Mouse (Mus musculus) cerebellum, postnatal 36 days (tissue): Measurements from ENCODE around the gene Ddc.

Experiments used
- DNase-seq, 2 experiments: peaks; one replicate each; pipeline ENCODE4 v3.0.0; 2021 to 2022; ENCODE audit warnings: mixed read lengths in 2 of 2

The Ddc gene

DNA sequence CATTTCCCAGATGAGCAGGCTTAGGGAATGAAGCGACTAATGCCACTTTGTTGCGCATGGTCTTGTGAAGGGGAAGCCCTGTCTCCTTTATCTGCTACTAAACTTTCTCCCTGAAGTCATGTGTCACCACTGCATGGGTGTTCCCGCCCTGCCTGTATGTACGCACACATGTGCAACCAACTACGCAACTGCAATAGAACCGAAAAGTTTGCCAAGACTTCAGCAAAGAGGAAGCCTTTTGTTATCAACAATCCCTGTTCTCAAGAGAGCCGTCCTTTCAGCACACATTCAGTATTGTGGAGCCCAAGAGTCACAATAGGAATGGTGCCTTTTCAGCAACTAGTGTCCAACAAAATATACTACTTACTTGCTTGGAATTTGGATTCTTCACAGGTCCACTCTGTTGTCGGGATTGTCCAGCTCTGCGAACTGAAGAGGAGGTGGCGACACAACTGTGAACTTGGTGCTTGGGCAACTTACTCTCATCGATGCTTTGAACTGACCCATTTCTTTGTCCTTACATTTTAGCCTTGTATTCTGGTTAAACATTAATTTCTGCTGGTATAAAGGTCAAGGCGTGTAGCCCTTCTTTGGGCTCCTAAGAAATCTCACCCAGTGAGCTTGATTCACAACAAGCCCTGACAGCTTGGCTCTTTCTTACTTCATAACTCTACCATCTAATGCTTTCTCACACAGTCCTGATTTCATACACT lies at the start of gene Ddc:
Gene Ddc, minus strand, starts transcription at position 500 of the 713 bp plus-strand sequence.
- DNase-seq = no peak

DNA sequence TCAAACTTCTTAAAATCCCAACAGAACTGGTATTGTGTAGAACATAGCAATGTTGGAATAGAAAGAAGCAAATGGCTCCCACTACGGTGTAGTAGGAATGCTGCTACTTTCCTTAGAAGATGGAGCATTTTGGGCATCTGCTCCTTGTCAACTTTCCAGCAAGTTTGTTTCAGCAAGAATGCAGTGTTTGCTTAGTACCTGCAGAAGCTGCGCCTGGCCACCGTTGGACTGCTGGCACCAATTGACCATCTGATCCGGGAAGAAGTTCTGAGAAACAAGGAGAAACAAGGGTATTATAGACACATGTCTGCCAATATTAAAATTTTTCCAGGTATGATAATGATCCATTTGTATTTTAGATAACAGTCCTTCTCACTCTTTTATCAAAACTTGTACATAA lies 47.8 kb upstream of the Ddc start:
- DNase-seq = no peak

DNA sequence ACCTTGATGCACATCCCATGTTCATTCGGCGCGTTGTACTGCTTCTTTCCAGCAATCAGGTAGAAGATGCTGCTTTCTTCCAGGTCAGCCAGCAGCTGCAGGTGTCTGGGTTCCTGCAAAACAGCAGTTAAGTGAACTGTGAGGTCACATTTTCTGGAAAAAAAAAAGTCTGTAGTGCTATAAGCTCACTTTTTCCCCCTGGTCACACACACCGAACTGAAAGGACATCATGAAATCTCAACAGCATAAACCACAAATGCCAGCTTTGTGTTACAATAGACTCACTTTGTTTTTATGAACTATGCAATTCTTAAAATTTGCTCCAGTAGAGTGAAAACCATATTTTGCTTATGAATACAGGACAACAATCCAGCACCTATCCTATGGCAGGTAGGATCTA lies 46.9 kb upstream of the Ddc start:
- no peak for DNase-seq

DNA sequence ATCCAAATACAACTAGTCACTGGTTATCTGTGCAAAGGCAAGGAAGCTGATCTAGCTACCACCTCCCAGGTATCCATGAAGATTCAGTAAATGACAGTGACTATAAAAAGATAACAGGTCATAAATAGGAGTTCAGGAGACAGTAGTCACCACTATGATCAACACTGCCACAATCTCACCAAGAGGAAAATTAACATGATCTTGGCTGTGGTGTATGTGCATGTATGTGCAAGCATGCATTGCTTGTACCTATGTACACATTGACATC lies 46.1 kb upstream of the Ddc start:
- DNase-seq = no peak

DNA sequence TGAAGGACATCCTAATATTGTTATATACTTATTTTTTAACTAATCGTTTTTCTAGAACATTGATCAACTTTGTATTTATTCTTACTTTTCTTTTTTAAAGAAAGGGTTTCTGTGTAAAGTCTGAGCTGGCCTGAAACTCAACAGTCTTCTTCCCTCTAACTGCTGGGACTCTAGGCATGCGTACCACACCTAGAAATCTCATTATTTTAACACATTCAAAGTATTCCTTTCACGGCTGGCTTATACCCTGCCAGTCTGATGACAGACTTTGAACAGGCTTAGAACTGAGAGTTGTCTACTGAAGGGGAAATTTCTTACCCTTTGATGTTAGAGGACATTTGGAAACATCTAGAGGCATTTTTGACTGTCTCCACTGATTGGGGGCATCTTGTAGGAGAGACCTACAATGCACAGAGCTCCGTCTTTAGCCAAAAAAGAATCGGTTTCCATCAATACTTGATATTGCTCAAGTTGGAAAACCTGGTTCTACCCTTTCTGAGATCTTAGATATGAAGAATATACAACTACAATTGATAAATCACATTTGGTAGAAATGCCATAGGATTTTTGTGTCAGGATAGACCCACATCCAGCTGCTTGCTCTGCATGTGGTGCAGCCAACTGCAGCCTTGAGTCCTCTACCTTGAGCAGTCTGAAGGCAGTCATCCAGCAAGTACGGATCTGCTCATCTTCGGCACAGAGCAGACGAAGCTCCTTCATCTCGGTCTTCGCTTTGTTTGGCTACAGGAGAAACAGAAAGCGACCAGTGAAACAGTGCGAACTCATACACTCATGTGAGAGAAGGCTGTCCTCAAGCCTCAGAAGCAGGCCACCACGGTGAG lies 45.5 kb upstream of the Ddc start:
- DNase-seq = no peak

DNA sequence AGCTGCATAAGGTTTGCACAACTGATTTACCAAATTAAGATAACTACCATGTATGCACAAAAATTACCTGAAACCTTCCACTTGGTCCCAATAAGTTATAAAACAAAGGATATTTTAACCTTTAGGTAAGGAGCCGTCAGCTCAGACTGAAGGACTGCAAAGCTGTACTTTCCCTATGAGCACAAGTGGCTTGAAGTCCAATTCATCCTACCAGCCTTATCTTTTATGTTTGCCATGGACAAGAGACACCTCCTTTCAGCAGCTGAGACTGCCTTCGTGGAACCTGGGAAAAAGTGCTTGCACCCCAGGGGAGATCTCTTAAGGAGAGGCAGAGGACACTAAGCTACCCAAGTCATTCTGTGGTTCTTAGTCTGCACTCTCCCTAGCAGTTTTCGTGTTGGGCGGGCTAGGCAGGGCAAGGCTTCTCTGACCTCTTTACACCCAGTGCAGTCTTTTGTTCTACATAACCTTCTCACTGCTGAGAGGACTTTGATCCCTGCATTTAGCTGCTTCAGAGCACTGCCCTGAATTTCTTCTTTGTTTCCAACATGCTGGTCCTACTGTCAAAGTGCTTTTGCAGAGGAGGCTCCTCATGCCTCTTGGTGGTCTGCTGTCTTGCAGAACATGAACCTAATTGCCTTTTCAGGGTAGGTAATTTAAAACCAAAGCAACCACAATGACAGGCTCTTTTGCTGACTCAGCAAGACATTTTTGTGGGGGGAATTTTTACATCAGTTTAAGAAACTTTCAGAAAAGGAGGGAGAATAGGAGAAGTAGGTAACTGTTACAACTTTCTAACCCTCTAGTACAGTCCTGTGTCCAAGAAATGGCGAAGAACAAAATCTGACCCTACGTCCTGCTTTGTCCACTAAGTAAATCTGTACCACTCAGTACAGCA lies 44.6 kb upstream of the Ddc start:
- DNase-seq = no peak

DNA sequence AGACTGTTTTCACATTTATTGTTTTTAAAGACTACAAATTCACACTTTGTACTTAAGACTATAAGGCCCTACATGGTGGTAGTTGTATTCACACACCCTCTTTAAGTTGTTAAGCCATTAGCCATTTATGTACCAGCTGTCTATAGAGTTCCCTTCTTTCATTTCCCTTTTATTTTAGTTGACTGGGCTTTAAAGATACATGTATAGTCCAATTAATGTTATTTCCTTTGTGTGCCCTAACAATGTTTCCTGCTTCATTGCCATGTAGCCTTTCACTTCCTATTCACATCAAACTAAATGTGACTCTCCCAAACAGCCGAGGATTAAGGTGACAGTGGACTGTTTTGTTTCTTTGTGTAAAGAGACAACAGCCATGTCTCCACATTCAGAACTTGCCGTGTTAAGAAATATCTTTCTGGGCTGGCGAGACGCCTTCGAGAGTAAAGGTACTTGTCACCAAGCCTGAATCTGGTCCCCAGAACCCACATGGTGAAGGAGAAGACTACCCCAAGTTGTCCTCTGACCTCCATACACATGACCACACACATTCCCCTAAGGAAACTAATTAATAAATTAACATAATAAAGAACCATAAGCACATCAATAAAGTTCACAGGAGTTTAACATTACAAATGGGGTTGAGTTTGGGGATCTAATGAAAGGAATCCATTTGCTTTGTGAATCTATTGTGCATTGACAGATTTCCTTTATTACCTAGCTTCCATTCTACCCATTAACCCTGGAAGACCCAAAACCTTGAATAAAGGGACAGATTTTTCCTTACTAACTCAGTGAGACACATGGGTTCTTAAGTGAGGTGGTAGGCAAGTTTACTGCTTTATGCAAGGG lies 43.1 kb upstream of the Ddc start:
- DNase-seq = no peak

DNA sequence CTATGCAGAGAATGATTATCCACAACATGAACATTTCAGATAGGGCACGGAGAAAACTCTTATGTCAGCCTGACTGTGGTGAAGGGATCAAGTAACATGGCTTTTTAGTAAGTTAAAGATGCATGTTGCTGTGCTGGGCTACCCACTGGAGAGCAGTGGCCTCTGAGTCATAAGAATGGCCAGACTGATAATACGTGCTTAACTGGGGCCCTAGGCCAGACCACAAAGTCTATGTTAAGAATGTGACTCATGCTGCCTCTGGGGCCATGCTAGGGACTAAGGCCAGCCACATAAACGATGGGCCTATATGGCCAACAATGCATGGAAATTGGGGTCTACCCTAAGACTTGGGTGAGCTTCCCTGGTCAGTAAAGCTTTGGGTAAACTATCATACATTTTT lies 41.7 kb upstream of the Ddc start:
- DNase-seq = no peak

DNA sequence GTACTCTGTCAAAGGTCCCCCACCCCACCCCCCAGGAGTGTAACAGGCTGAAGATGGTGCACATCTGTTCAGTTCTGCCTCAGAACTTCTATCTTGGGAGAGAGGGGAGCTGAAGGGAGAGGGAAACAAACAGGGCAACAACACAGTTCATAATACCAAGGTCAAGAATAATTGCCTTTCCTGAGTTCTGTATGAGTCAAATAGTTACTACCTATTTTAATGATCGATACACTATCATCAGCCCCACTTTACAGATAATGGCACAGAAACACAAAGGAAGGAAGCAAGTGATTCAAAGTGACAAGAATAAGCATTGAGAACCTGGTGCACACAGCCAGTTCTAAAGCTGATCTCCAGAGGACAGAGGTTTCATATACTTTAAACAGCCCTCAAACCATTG lies 40.6 kb upstream of the Ddc start:
- no peak for DNase-seq

DNA sequence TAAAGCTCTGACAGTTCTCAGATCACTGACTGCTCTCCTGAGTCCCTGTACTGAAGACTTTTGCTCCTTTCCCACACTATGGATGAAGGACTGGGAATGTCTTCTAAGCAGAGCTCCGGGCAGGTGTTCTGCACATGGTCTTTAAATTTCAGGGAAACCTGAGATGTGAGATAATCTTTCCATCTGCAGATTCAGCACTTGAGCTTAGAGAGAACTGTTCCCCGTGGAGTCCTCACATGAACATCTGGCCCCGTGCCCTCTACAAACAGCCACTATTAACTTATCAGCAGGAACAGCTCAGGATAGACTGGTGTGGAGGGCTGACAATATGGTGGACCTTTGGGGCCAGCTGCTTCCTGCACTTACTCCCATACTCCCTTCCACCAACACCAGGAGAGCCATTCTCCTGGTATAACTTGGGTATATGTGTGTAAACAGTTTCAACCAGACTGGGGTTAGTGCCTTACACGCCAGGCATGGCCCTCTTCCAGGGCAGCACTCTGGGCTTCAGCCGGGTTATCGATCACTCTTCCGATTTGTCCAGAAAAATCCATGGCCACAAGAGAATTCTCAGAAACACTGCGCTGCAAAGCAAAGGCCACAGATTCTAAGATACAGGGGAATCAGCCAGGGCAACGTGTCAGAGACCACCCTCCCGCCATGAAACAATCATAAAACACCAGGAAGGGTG lies 39.5 kb upstream of the Ddc start:
- DNase-seq = no peak

DNA sequence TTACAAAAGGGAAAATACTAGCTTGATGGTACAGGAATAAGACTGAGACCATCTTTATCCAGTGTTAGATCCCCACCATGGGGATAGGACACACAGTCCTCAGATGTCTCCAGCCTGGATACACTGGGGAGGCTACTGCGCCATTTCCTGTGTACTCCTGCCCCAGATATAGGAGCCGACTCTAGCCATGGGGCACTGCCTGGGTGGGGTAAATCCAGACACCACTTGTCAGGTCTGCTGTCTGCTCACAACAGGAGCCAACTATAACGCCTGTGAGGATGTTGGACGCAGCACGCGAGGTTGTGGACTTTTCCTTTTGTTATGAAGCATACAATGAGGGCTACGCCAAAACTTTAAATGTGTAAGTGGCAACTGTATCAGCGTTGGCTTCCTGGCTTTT lies 36.9 kb upstream of the Ddc start:
- DNase-seq = no peak

DNA sequence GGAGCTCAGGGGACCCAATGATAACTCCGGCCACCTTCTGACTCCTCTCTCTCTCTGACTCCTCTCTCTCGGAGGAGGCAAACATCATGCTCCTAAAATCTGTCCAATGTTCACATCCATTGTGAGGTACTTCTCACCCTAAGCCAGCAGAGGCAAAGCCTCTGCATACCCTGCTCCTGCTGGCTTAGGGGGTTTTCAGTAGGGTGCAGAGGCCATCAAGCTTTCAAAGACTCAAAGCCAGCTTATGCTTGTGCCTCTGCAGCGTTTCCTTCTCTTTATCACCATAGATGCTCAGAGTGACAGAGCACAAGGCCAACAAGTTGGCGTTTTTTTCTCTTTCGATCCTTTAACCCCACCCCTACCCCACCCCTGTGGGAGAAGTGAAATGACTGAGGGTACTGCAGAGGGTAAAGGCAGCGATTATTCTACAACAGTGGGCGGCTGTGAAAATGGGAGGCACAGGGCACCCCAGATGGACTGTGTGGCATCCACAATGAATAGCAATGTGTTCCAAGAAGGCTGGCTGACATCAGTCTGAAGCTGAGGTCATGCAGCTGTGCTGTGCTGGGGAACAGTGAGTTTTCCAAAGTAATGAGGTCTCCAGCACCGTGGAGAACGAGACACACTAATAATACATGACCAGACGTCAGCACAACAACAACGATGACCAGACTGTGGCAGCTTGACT lies 34.3 kb upstream of the Ddc start:
- no peak for DNase-seq

DNA sequence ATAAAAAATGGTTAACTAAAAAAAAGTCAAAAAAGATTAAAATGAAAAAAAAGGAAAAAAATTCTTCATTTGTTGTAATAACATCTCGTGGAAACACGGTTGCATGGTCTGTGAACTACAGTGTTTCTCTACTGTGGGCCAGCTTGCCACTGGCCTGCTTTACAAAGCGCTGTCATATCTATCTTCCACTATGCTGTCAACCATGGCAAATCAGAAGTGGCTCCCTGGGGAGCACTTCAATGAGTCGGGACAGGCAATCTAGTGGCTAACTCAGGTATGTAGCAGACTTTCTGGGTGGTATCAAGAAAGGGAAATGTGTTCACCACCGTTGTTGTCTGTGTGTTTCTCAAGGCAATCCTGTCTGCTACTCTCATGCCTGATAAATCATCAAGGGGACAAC lies 33.7 kb upstream of the Ddc start:
- no peak for DNase-seq

DNA sequence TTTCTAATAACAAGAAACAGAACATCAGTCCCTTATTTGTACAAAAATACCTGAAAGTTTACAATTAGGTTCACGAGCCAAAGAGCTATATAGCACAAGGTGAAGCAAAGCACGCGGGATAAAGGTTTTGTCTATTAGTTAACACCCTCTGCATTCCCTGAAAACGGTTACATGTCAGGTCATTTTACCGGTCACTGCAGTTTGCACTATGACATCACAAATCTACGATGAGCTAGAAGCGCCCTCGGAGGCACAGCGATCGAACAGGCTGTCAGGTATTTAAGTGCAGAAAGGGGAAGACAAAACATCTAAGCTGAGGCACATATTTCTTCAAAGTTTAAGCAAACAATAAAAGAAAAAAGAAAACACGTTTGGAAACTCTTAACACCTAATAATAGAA lies 32.6 kb upstream of the Ddc start:
- no peak for DNase-seq

DNA sequence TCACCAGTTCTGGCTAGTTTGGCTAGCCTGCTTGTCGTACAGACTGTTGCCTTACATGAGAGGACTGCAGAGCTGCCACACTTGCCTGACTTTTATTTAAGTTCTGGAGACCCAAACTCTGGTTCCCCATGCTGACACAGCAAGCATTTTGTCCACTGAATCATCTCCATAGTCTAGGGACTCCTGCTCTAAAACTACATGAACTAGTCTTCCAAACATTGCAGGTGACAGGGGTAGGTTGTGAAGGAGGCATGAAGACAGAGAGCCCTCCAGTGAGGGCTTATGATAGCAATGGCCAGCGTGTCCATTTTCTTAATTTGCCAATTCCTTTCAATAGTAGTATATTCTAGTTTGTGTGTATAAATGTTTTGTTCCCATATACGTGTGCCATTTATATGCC lies 31.1 kb upstream of the Ddc start:
- no peak for DNase-seq

DNA sequence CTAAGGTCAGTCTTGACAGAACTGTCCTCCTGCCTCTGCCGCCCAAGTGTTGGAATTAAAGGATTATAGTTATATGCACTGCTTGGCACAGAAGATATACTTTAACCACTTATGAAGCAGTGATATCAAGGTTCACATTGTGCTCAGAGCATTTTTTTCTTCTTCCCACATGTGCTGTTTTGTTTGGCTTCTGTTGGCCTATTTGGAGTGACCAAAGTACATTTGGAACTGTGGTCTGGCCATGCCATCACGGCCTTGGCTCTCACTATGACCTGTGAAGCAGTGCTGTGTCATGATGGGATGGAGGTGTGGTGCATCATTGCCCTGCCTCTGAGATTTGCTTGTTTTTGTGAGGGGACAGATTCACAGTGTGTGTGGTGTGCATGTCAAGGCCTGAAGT lies 30.6 kb upstream of the Ddc start:
- no peak for DNase-seq

DNA sequence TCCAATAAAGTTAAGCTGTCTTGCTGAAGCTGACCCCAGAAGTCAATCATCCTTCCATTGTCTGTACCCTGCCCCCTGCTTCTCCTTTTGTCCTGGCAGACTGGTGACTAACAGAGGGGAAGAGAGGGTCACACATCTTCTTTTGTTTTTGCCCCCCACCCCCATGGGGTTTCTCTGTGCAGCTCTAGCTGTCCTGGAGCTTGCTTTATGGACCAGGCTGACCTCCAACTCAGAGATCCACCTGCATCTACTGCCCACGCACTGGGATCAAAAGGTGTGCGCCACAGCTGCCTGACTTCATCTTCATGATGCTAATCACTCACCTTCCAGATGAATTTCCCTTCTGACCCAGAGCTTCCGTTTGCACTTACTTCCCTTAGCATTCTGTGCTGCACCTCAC lies 26.0 kb upstream of the Ddc start:
- no peak for DNase-seq

DNA sequence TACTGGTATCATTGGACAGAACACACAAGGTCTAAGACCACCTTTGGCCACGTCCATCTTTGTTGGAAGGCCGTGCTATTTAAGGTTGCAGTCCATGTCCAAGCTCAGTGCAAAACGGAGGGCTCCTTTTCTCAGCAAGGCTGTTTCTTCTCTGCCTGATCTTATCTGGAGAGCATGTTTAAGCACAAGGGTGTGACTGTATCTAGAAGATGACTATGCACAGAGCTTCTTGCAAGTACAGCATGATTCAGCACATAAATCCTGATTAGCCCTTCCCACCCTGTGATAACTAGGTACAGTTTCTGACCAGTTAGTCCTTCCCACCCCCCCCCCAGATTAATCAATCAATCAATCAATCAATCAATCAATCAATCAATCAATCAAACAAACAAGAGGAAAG lies 25.4 kb upstream of the Ddc start:
- DNase-seq = no peak

DNA sequence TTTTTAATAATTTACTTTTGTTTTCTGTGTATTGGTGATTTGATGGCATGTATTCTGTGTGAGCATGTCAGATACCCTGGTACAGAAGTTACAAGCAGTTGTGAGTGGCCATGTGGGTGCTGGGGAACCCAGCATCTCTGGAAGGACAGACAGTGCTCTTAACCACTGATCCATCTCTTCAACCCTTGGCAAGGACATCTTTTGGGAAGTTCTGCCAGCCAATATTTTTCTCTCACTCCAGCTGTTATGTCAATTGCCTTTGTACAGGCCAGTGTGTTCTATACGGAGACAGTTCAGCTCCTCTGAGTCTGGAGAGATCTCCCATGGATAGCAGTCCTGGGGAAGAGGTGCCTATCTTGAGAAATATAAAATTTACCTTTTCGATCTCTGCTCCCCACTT lies 24.2 kb upstream of the Ddc start:
- no peak for DNase-seq

DNA sequence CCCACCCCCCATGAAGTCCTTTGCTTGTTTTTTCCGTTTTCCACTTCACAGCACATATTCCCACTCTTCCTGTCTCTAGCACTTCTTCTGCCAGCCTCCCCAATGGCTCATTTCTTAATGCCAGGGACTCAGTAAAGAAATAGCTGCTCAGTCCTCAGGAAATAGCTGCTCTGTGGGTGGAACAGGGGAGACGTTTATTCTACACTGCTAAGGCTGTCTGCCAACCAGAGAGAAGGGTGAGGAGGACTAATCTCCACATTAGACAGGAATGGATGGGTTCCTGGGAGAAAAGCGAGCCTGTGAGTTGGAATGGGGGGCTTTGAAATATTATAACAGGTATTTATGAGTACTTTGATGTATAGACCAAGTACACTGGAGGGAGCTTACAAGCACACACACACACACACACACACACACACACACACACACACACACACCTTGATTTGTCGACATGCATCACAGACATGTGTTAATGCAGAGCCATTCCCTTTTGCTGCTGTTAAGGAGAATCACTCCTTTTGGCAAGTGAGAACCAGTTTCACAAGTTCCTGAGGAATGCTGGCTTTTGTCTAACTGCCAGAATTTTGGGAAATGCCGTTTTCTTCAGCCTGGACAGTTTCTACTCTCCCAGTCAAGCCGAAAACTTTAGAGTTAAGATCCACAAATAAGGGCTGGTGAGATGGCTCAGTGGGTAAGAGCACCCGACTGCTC lies 9.9 kb upstream of the Ddc start:
- no peak for DNase-seq

DNA sequence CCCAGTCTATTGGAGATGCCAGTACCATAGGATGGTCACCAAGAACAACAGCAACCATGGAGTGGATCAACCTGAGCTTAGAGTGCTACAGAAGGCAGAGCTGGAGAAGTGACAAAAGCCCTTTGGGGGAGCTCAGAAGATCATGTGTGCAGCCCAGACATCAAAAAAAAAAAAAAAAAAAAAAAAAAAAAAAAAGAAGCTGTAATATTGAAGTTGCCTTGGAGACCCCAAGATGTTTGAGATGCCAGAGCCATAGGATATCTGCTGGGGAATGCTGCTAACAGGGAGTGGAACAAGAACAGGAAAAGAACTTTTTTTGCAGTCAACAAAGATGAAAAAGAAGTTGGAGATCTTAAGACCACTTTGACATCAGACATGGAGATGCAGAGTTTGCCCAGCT lies 7.6 kb upstream of the Ddc start:
- DNase-seq = no peak
